8 mouse cellular contexts compared by ENCODE assay signal in the genomic region with DNA sequence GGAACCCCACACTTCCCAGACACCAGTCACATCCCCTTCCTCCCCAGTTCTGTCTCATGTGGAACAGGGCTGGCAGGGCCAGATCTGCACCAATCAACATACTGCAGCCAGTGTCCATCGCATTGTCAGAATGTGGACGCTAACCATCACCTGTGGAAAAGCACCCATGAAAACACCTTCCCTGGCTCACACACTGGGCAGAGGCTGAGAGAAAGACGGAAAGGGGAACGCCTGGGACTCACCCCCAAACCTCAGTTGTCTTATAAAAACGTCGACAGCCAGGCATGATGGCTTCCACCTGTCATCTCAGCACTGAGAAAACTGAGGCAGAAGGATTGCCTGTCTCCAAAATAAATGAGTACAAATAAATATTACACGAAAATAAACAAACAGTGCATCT. TPM values are rescaled to one million over a fixed set of nuclear protein-coding genes. Genes with fewer than 3 reads are reported as not detected.
DNase-seq lines count a peak whose midpoint lies in the region; ATAC-seq and TF ChIP-seq lines count a peak whose summit lies in the region.

No protein-coding gene starts in this region.

- H3K4me3 ChIP-seq in heart, embryonic 16.5 days (ENCODE audit: low read length), result peak overlapping the region; percentile 45
- H3K4me3 ChIP-seq in hindbrain, postnatal 0 days (ENCODE audit: low read length), result peak overlapping the region; percentile 26
- peak overlapping the region; percentile 34 for H3K4me3 ChIP-seq in midbrain, embryonic 15.5 days

- no peak overlapping the region for H3K27ac ChIP-seq in heart, embryonic 16.5 days (ENCODE audit: low read length)
- 0 out of 2 replicates have a peak overlapping the region, but pooled peaks have one; percentile 5 for H3K27ac ChIP-seq in hindbrain, postnatal 0 days
- H3K27ac ChIP-seq in midbrain, embryonic 15.5 days, result no peak overlapping the region

- TF ChIP-seq CTCF in hindbrain, postnatal 0 days (IDR thresholded peaks at IDR 0.05; ENCODE audit: low read depth), result no peak

- H3K9me3 ChIP-seq in heart, embryonic 16.5 days (replicated peaks; ENCODE audit: control insufficient read depth, low read length), result no peaks in the 10 kb centered on the region
- H3K9me3 ChIP-seq in hindbrain, postnatal 0 days (ENCODE audit: low read length), result no peaks in the 10 kb centered on the region
- no peaks in the 10 kb centered on the region for H3K9me3 ChIP-seq in midbrain, embryonic 15.5 days

- H3K4me1 ChIP-seq in heart, embryonic 16.5 days (ENCODE audit: control insufficient read depth, insufficient read depth, low read length), result peaks cover 16% of the 10 kb centered on the region
- peaks cover 11% of the 10 kb centered on the region for H3K4me1 ChIP-seq in hindbrain, postnatal 0 days (ENCODE audit: insufficient read depth, low read length)
- H3K4me1 ChIP-seq in midbrain, embryonic 15.5 days, result peaks cover 23% of the 10 kb centered on the region

- H3K36me3 ChIP-seq in heart, embryonic 16.5 days (ENCODE audit: control insufficient read depth, insufficient read depth), result no peaks in the 10 kb centered on the region
- no peaks in the 10 kb centered on the region for H3K36me3 ChIP-seq in hindbrain, postnatal 0 days (ENCODE audit: insufficient read depth, low read length)
- H3K36me3 ChIP-seq in midbrain, embryonic 15.5 days (replicated peaks), result no peaks in the 10 kb centered on the region

- no peak for DNase-seq in heart, postnatal 4 days
- no peak for DNase-seq in hindbrain, postnatal 0 days (ENCODE audit: low spot score)
- DNase-seq in right cerebral cortex, postnatal 4 days, result no peak
- DNase-seq in kidney, adult 11 months, result no peak
- DNase-seq in Muller cell, postnatal 12 days (ENCODE audit: inconsistent ontology term), result no peak

- WGBS in heart, embryonic 16.5 days, result 37% methylated on average over 7 of the region's 7 CpGs
- WGBS in hindbrain, postnatal 0 days, result 56% methylated on average over 7 of the region's 7 CpGs
- WGBS in midbrain, embryonic 15.5 days, result 60% methylated on average over 7 of the region's 7 CpGs

- H3K4me2 ChIP-seq in heart, embryonic 16.5 days (ENCODE audit: low read depth, low read length), result peak overlapping the region; percentile 62
- peak overlapping the region; percentile 60 for H3K4me2 ChIP-seq in hindbrain, postnatal 0 days (ENCODE audit: low read depth, low read length)
- peak overlapping the region; percentile 51 for H3K4me2 ChIP-seq in midbrain, embryonic 15.5 days

- no peaks in the 10 kb centered on the region for H3K27me3 ChIP-seq in heart, embryonic 16.5 days (ENCODE audit: control insufficient read depth, insufficient read depth, low read length)
- H3K27me3 ChIP-seq in hindbrain, postnatal 0 days (ENCODE audit: insufficient read depth, low read length), result no peaks in the 10 kb centered on the region
- H3K27me3 ChIP-seq in midbrain, embryonic 15.5 days (replicated peaks), result no peaks in the 10 kb centered on the region

- ATAC-seq in heart, embryonic 16.5 days (replicated peaks; ENCODE audit: extremely low read depth, insufficient read depth, low FRiP score), result no peak
- ATAC-seq in common myeloid progenitor, adult 5-6 weeks (replicated peaks; ENCODE audit: low read depth, poor library complexity, severe bottlenecking), result 0 out of 2 replicates have a peak, but pooled peaks have one; percentile 20
- ATAC-seq in hindbrain, postnatal 0 days, result no peak
- peak; percentile 35 for ATAC-seq in midbrain, embryonic 15.5 days (replicated peaks)

- no peak overlapping the region for H3K9ac ChIP-seq in heart, embryonic 16.5 days (ENCODE audit: low read length)
- 0 out of 2 replicates have a peak overlapping the region, but pooled peaks have one; percentile 14 for H3K9ac ChIP-seq in hindbrain, postnatal 0 days (replicated peaks; ENCODE audit: low read length)
- H3K9ac ChIP-seq in midbrain, embryonic 15.5 days, result peak overlapping the region; percentile 2; the same call in 1 of the 2 replicates

RNA-seq across cellular contexts. Expression of a gene that starts 14.6 kb away (rescaled TPM):
- 55.1 and 82.6 TPM in 2 replicates for polyA plus RNA-seq in heart, embryonic 16.5 days (2015; fragmentation: Nextera tagmentation; extraction: Ambion mirVana)
- total RNA-seq in heart, postnatal 4 days (2021), result 100 to 1,000 TPM; 118 TPM
- total RNA-seq in common myeloid progenitor, adult 5-6 weeks (2017), result 23.7 and 24.7 TPM in 2 replicates
- total RNA-seq in hindbrain, postnatal 0 days (2014; rRNA removed), result 81.8 and 90.3 TPM in 2 replicates
- 133 and 134 TPM in 2 replicates for polyA plus RNA-seq in hindbrain, postnatal 0 days (2015; fragmentation: Nextera tagmentation; extraction: Ambion mirVana)
- 144 and 152 TPM in 2 replicates for polyA plus RNA-seq in midbrain, embryonic 15.5 days (2015; fragmentation: Nextera tagmentation; extraction: Ambion mirVana)

Comparison
In these comparisons a context has a peak if more than half of its experiments do, and no peak if none do; other contexts are left out.
1. ATAC-seq: peak in common myeloid progenitor, adult 5-6 weeks (single experiment) and midbrain, embryonic 15.5 days (single experiment); none in heart, embryonic 16.5 days (single experiment) and hindbrain, postnatal 0 days (single experiment).
2. Peak in every context shown above with its lines, with median percentiles within 50 percentile points of each other: H3K4me2 ChIP-seq and H3K4me3 ChIP-seq.